Mouse (Mus musculus) CH12.LX (cell line): ENCODE results near the gene Pdxdc1. TPM values are rescaled to one million over a fixed set of nuclear protein-coding genes. Genes with fewer than 3 reads are reported as not detected.

Experiments used
- DNase-seq: peaks from one replicate; pipeline ENCODE4 v3.0.0-alpha.2; 2013; ENCODE audit errors: extremely low read depth
- H3K27ac ChIP-seq: 2 replicates; pipeline ENCODE4 v1.5.1; 2012; ENCODE audit warnings: low read depth, mild to moderate bottlenecking, control low read depth, moderate library complexity; ENCODE audit not compliant: insufficient read depth
- H3K27me3 ChIP-seq: replicated peaks from 2 replicates; pipeline ENCODE3; 2012; ENCODE audit warnings: inconsistent platforms
- H3K36me3 ChIP-seq, 2 experiments: replicated peaks in 1 of 2; 2 replicates each; pipeline versions ENCODE3 to v1.6.1; 2012; ENCODE audit warnings: inconsistent platforms in 1 of 2, low read length in 1 of 2, mild to moderate bottlenecking in 1 of 2, mixed read lengths in 1 of 2, moderate library complexity in 1 of 2; ENCODE audit not compliant: control insufficient read depth in 1 of 2, insufficient read depth in 1 of 2
- H3K4me1 ChIP-seq, 2 experiments: 2 replicates each; pipeline ENCODE4 v1.6.1; 2012; ENCODE audit warnings: inconsistent platforms in 1 of 2, moderate library complexity in 1 of 2; ENCODE audit not compliant: insufficient read depth in 2 of 2, control insufficient read depth in 1 of 2
- H3K4me2 ChIP-seq: 2 replicates; pipeline ENCODE4 v1.6.1; 2012; ENCODE audit warnings: low read depth, mild to moderate bottlenecking, control low read depth; ENCODE audit not compliant: poor library complexity, insufficient read depth, severe bottlenecking
- H3K4me3 ChIP-seq, 3 experiments: fragments of 150-350 bp in 1 of 3; sonication (generic) in 1 of 3; replicated peaks in 1 of 3; 2 replicates each; pipeline versions ENCODE3 to v1.5.1; 2011 to 2012; ENCODE audit warnings: low read depth in 2 of 3, low read length in 2 of 3, mild to moderate bottlenecking in 2 of 3, moderate library complexity in 2 of 3, control low read depth in 1 of 3, improper control_type of control experiment in 1 of 3, inconsistent platforms in 1 of 3, mixed read lengths in 1 of 3; ENCODE audit not compliant: poor library complexity in 1 of 3
- H3K79me2 ChIP-seq: replicated peaks from 2 replicates; pipeline ENCODE4 v1.6.1; 2012; ENCODE audit warnings: mild to moderate bottlenecking, moderate library complexity; ENCODE audit not compliant: control insufficient read depth, poor library complexity, insufficient read depth, severe bottlenecking; ENCODE audit errors: extremely low read depth
- H3K9ac ChIP-seq: 2 replicates; pipeline ENCODE4 v1.6.1; 2012; ENCODE audit warnings: low read depth, mild to moderate bottlenecking, control low read depth, moderate library complexity; ENCODE audit not compliant: insufficient read depth
- H3K9me3 ChIP-seq: replicated peaks from 2 replicates; pipeline ENCODE3; 2012; ENCODE audit warnings: low read length, inconsistent platforms, mixed read lengths
- CHD2 ChIP-seq: IDR thresholded peaks from 2 replicates; pipeline ENCODE4 v1.6.1; 2011; ENCODE audit warnings: low read length, improper control_type of control experiment
- EP300 ChIP-seq: IDR thresholded peaks from 2 replicates; pipeline ENCODE4 v1.6.1; 2011; ENCODE audit warnings: low read length, improper control_type of control experiment
- HCFC1 ChIP-seq: IDR thresholded peaks from 2 replicates; pipeline ENCODE4 v1.6.1; 2012; ENCODE audit warnings: low read depth, mild to moderate bottlenecking, inconsistent platforms, low read length, improper control_type of control experiment
- IRF4 ChIP-seq: IDR thresholded peaks from 2 replicates; pipeline ENCODE4 v1.6.1; 2014; ENCODE audit warnings: low read depth, mild to moderate bottlenecking, inconsistent platforms, low read length, improper control_type of control experiment
- JUN ChIP-seq: IDR thresholded peaks from 2 replicates; pipeline ENCODE4 v1.6.1; 2011; ENCODE audit warnings: low read depth, mild to moderate bottlenecking, low read length, improper control_type of control experiment, moderate library complexity; ENCODE audit not compliant: insufficient read depth
- JUND ChIP-seq: conservative IDR thresholded peaks from 2 replicates; pipeline ENCODE4 v1.6.1; 2011; ENCODE audit warnings: low read depth, low read length, improper control_type of control experiment
- KAT2A ChIP-seq: IDR thresholded peaks from 2 replicates; pipeline ENCODE4 v1.6.1; 2012; ENCODE audit warnings: low read length, improper control_type of control experiment, inconsistent platforms; ENCODE audit not compliant: insufficient replicate concordance
- MAX ChIP-seq: IDR thresholded peaks from 2 replicates; pipeline ENCODE4 v1.6.1; 2011; ENCODE audit warnings: low read length, improper control_type of control experiment
- MAZ ChIP-seq: IDR thresholded peaks from 2 replicates; pipeline ENCODE4 v1.6.1; 2012; ENCODE audit warnings: low read depth, mild to moderate bottlenecking, inconsistent platforms, low read length, improper control_type of control experiment, moderate library complexity
- MYC ChIP-seq: IDR thresholded peaks from 2 replicates; pipeline ENCODE4 v1.6.1; 2011; ENCODE audit warnings: low read depth, mild to moderate bottlenecking, improper control_type of control experiment, low read length
- NELFE ChIP-seq: IDR thresholded peaks from 2 replicates; pipeline ENCODE4 v1.6.1; 2011; ENCODE audit warnings: low read depth, low read length, improper control_type of control experiment
- NRF1 ChIP-seq: IDR thresholded peaks from 2 replicates; pipeline ENCODE4 v1.6.1; 2014; ENCODE audit warnings: low read depth, mild to moderate bottlenecking, inconsistent platforms, low read length, improper control_type of control experiment, moderate library complexity
- RAD21 ChIP-seq: IDR thresholded peaks from 2 replicates; pipeline ENCODE4 v1.6.1; 2011; ENCODE audit warnings: low read depth, mild to moderate bottlenecking, low read length, improper control_type of control experiment, moderate library complexity
- TBP ChIP-seq: conservative IDR thresholded peaks from 2 replicates; pipeline ENCODE4 v1.6.1; 2011; ENCODE audit warnings: low read depth, low read length, improper control_type of control experiment
- TCF12 ChIP-seq: IDR thresholded peaks from 2 replicates; pipeline ENCODE4 v1.6.1; 2014; ENCODE audit warnings: low read depth, mild to moderate bottlenecking, inconsistent platforms, low read length, improper control_type of control experiment
- UBTF ChIP-seq: IDR thresholded peaks from 2 replicates; pipeline ENCODE4 v1.6.1; 2012; ENCODE audit warnings: low read depth, mild to moderate bottlenecking, inconsistent platforms, low read length, improper control_type of control experiment, moderate library complexity
- USF1 ChIP-seq: IDR thresholded peaks from 2 replicates; pipeline ENCODE4 v1.6.1; 2014; ENCODE audit warnings: low read depth, mild to moderate bottlenecking, inconsistent platforms, low read length, improper control_type of control experiment
- USF2 ChIP-seq: conservative IDR thresholded peaks from 2 replicates; pipeline ENCODE4 v1.6.1; 2011; ENCODE audit warnings: low read depth, low read length, improper control_type of control experiment
- ZKSCAN1 ChIP-seq: IDR thresholded peaks from 2 replicates; pipeline ENCODE4 v1.6.1; 2012; ENCODE audit warnings: low read depth, inconsistent platforms, low read length, improper control_type of control experiment, borderline replicate concordance
- ZMIZ1 ChIP-seq: IDR thresholded peaks from 2 replicates; pipeline ENCODE4 v1.6.1; 2012; ENCODE audit warnings: low read depth, mild to moderate bottlenecking, inconsistent platforms, low read length, improper control_type of control experiment
- dilution Hi-C: fragments of 300-500 bp; cut with MboI; formaldehyde crosslinking; loops from 2 replicates; pipeline ENCODE4 v1.14.3; 2020; ENCODE audit warnings: low sequenced_read_pairs; ENCODE audit not compliant: extremely low pct_unique_long_range_greater_than_20kb, extremely low pct_ligation_motif_present
- in situ Hi-C: fragments of 300-500 bp; cut with MboI; formaldehyde crosslinking; loops from 3 replicates; pipeline ENCODE4 v1.14.3; 2019; ENCODE audit warnings: low sequenced_read_pairs, low pct_ligation_motif_present, low pct_unique_long_range_greater_than_20kb, mixed read lengths
- polyA plus RNA-seq: library from polyadenylated mRNA; unstranded; fragments of >175 nt; gene quantifications from 2 replicates; pipeline ENCODE4 v1.2.1, GENCODE M21; 2012; ENCODE audit warnings: low read depth; ENCODE audit not compliant: insufficient read length
- total RNA-seq, 2 experiments: library from RNA; depleted of rRNA; stranded (reverse); fragments of 300-350 nt in 1 of 2; fragments of >200 nt in 1 of 2; gene quantifications; 2 replicates each; pipeline ENCODE4 v1.2.3; 2012 to 2014

Pdxdc1 gene
- total and polyA plus RNA-seq, 3 experiments, result 78.5 to 109 (median 80.9) TPM

DNA sequence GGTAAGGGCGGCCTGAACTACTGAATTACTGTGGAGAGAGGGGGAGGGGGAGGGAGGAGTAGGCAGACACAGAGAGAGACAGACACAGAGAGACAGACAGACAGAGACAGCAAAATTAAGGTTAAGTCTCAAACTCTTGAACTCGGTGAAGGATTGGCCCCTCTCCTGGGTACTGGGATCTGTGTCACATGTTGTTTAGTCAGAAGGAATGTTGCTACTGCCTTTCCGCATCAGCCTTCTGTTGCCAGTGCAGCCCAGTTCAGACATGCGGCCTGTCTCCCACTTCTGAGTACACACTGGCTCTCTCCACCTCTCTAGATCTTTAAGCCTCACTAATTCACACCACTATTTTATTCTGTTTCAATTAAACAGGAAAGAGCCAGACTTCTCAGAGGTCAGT is 76.4 kb downstream of the Pdxdc1 start:
- Histone ChIP-seq H3K4me3 (no peak overlapping the region), H3K9ac (no peak overlapping the region), H3K9me3 (no peaks in the 10 kb centered on the region), H3K36me3 (peaks cover 39 to 77% of the 10 kb centered on the region in 2 experiments), H3K27ac (no peak overlapping the region), H3K4me2 (no peak overlapping the region), H3K79me2 (no peaks in the 10 kb centered on the region), H3K4me1 (peaks cover 0 to 16% of the 10 kb centered on the region in 2 experiments; a peak in 2 of 4 replicates), H3K27me3 (no peaks in the 10 kb centered on the region)
- dilution Hi-C loops, result no loop called here
- no peak for DNase-seq
- in situ Hi-C loops, result no loop called here
- TF ChIP-seq TBP, result no peak
- no peak for TF ChIP-seq UBTF
- no peak for TF ChIP-seq EP300
- TF ChIP-seq HCFC1, result no peak
- no peak for TF ChIP-seq ZKSCAN1
- TF ChIP-seq ZMIZ1, result no peak
- TF ChIP-seq TCF12, result no peak
- TF ChIP-seq USF1, result no peak
- no peak for TF ChIP-seq NELFE
- no peak for TF ChIP-seq NRF1
- no peak for TF ChIP-seq MAX
- TF ChIP-seq MYC, result no peak
- TF ChIP-seq JUN, result no peak
- TF ChIP-seq JUND, result no peak
- TF ChIP-seq IRF4, result no peak

DNA sequence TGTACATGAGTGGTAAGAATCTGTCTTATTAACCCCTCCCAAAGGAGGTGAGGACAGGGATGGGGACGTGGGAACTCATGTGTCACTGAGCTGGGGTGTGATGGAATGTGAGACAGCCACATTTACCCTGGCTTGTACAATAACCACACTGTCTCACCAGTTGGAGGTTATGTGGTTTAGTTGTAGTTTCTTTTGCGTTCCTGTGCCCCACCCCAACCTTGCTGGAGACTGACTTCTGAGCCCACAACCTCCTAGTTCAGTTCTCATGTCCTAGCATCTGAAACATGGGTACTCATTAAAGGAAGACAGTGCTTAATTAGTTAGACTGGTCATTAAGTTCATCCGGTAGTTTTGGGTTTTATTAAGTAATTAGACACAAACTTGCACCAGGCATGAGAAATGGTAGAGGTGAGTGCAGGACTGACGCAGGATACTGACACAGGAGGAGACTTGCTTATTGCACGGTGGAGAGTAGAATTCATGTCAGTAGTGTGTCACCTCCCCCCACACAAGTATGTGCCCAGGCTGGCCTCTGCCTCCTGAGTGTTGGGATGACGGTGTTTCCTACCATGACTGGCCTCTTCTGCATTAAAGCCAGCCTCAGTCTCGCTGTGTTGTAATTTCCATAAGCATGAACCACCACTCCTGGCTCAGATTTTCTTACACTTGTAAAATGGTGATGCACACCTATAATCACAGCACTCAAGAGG is 77.0 kb downstream of the Pdxdc1 start:
- no peak overlapping the region for H3K27ac ChIP-seq
- H3K9me3 ChIP-seq, result peaks cover under 1% of the 10 kb centered on the region
- dilution Hi-C loops (no loop called here), in situ Hi-C loops (no loop called here)
- no peak for DNase-seq
- no peaks in the 10 kb centered on the region for H3K27me3 ChIP-seq
- peaks cover 0 to 12% of the 10 kb centered on the region in 2 experiments; a peak in 2 of 4 replicates for H3K4me1 ChIP-seq
- TF ChIP-seq KAT2A, result no peak
- no peak for TF ChIP-seq USF2
- no peak for TF ChIP-seq JUND
- no peak for TF ChIP-seq MAZ
- TF ChIP-seq RAD21, result no peak
- TF ChIP-seq CHD2, result no peak
- no peak for TF ChIP-seq JUN
- no peak for TF ChIP-seq ZMIZ1
- H3K79me2 ChIP-seq, result no peaks in the 10 kb centered on the region
- no peak overlapping the region for H3K9ac ChIP-seq
- no peak overlapping the region for H3K4me3 ChIP-seq
- no peak overlapping the region for H3K4me2 ChIP-seq
- H3K36me3 ChIP-seq, result peaks cover 35 to 73% of the 10 kb centered on the region in 2 experiments
